Mouse (Mus musculus): Measurements from ENCODE around the gene Gm10142.
"Not testable (repeated sequence)": the region's sequence is repeated elsewhere in the genome, so short reads cannot be mapped to it uniquely, and the experiment has no call there.

Gm10142 gene

GRCm38 (mm10) chr10:77715507-77715906 lies at the start of gene Gm10142:
Gene Gm10142, plus strand, starts transcription at chr10:77715807.
- no peak for DNase-seq

- DNase-seq: no peak
These were observed 49.3 kb upstream of the Gm10142 start for GRCm38 (mm10) chr10:77666342-77666741.

GRCm38 (mm10) chr10:77667402-77667801 lies 48.2 kb upstream of the Gm10142 start:
- DNase-seq: no peak

- no peak for DNase-seq
These were observed 44.9 kb upstream of the Gm10142 start for GRCm38 (mm10) chr10:77670710-77671109.

- DNase-seq: no peak
These were observed 44.1 kb upstream of the Gm10142 start for GRCm38 (mm10) chr10:77671519-77671918.

- DNase-seq: peak; percentile 20 to 32
These were observed 41.8 kb upstream of the Gm10142 start for GRCm38 (mm10) chr10:77673765-77674164.

- DNase-seq: no peak
These were observed 38.0 kb upstream of the Gm10142 start for GRCm38 (mm10) chr10:77677562-77677961.

- no peak for DNase-seq
These were observed 32.6 kb upstream of the Gm10142 start for GRCm38 (mm10) chr10:77682994-77683393.

- no peak for DNase-seq
These were observed 31.4 kb upstream of the Gm10142 start for GRCm38 (mm10) chr10:77684181-77684580.

- DNase-seq: no peak
These were observed 29.5 kb upstream of the Gm10142 start, which contains the start of gene Tspear for GRCm38 (mm10) chr10:77685895-77686664. Gene Tspear, plus strand, starts transcription at chr10:77686569.

- DNase-seq: no peak
These were observed 28.6 kb upstream of the Gm10142 start for GRCm38 (mm10) chr10:77687021-77687420.

- DNase-seq: not testable (repeated sequence)
These were observed 25.2 kb upstream of the Gm10142 start, which contains the start of gene Gm19402 for GRCm38 (mm10) chr10:77690356-77690807. Gene Gm19402, minus strand, starts transcription at chr10:77690757.

- DNase-seq: no peak
These were observed 18.5 kb upstream of the Gm10142 start, which contains the start of gene Gm9508 for GRCm38 (mm10) chr10:77697133-77697532. Gene Gm9508, minus strand, starts transcription at chr10:77697233.

- no peak for DNase-seq
These were observed 9.3 kb upstream of the Gm10142 start, which contains the start of gene Gm10272 for GRCm38 (mm10) chr10:77706326-77706725. Gene Gm10272, plus strand, starts transcription at chr10:77706626.

- no peak for DNase-seq
These were observed 5.8 kb upstream of the Gm10142 start for GRCm38 (mm10) chr10:77709831-77710230.

GRCm38 (mm10) chr10:77711157-77711556 lies 4.5 kb upstream of the Gm10142 start, which contains the start of gene Gm10024:
Gene Gm10024, plus strand, starts transcription at chr10:77711457.
- not testable (repeated sequence) for DNase-seq

GRCm38 (mm10) chr10:77713734-77714133 lies 1.9 kb upstream of the Gm10142 start:
- no peak for DNase-seq

- DNase-seq: not testable (repeated sequence)
These were observed 4.7 kb downstream of the Gm10142 start, which contains the start of gene Krtap12-1 for GRCm38 (mm10) chr10:77720299-77720698. Gene Krtap12-1, plus strand, starts transcription at chr10:77720599.

GRCm38 (mm10) chr10:77724855-77725254 lies 9.2 kb downstream of the Gm10142 start:
- DNase-seq: no peak

GRCm38 (mm10) chr10:77726186-77726585 lies 10.6 kb downstream of the Gm10142 start, which contains the start of gene Gm10100:
Gene Gm10100, plus strand, starts transcription at chr10:77726486.
- DNase-seq: no peak

GRCm38 (mm10) chr10:77728280-77728679 lies 12.7 kb downstream of the Gm10142 start:
- DNase-seq: no peak

- peak in 1 of 2 experiments; percentile 16 for DNase-seq
These were observed 13.6 kb downstream of the Gm10142 start for GRCm38 (mm10) chr10:77729241-77729640.

GRCm38 (mm10) chr10:77735928-77736327 lies 20.3 kb downstream of the Gm10142 start:
- no peak for DNase-seq

- DNase-seq: no peak
These were observed 23.3 kb downstream of the Gm10142 start for GRCm38 (mm10) chr10:77738929-77739328.

Data from spleen, adult 18-20 months (tissue).